Mouse (Mus musculus): Measurements from ENCODE around the gene Slc39a10. TPM values are rescaled to one million over a fixed set of nuclear protein-coding genes. Genes with fewer than 3 reads are reported as not detected.

Gene Slc39a10
- 68.3 and 82.6 TPM in 2 replicates for polyA plus RNA-seq (2012; rRNA removed)

- DNase-seq (ENCODE audit: extremely low spot score in 1 of 2, low spot score in 1 of 2), result no peak
Observed at GRCm38 (mm10) chr1:46892752-46893151, at the start of gene Slc39a10. Gene Slc39a10 (minus strand): TSS chr1:46892852.

GRCm38 (mm10) chr1:46939295-46939694 is 46.6 kb upstream of the Slc39a10 start:
- DNase-seq (ENCODE audit: extremely low spot score in 1 of 2, low spot score in 1 of 2), result no peak

GRCm38 (mm10) chr1:46937641-46938040 is 45.0 kb upstream of the Slc39a10 start:
- DNase-seq (ENCODE audit: extremely low spot score in 1 of 2, low spot score in 1 of 2), result peak; percentile 70 to 77

- DNase-seq (ENCODE audit: extremely low spot score in 1 of 2, low spot score in 1 of 2), result no peak
Observed at GRCm38 (mm10) chr1:46927104-46927503, 34.5 kb upstream of the Slc39a10 start.

- no peak for DNase-seq (ENCODE audit: extremely low spot score in 1 of 2, low spot score in 1 of 2)
Observed at GRCm38 (mm10) chr1:46926239-46926638, 33.6 kb upstream of the Slc39a10 start.

GRCm38 (mm10) chr1:46924992-46925391 is 32.3 kb upstream of the Slc39a10 start:
- no peak for DNase-seq (ENCODE audit: extremely low spot score in 1 of 2, low spot score in 1 of 2)

- DNase-seq (ENCODE audit: extremely low spot score in 1 of 2, low spot score in 1 of 2), result no peak
Observed at GRCm38 (mm10) chr1:46922904-46923303, 30.3 kb upstream of the Slc39a10 start.

- DNase-seq (ENCODE audit: extremely low spot score in 1 of 2, low spot score in 1 of 2), result no peak
Observed at GRCm38 (mm10) chr1:46921630-46922029, 29.0 kb upstream of the Slc39a10 start.

GRCm38 (mm10) chr1:46916237-46916636 is 23.6 kb upstream of the Slc39a10 start:
- DNase-seq (ENCODE audit: extremely low spot score in 1 of 2, low spot score in 1 of 2), result no peak

- DNase-seq (ENCODE audit: extremely low spot score in 1 of 2, low spot score in 1 of 2), result no peak
Observed at GRCm38 (mm10) chr1:46914349-46914748, 21.7 kb upstream of the Slc39a10 start.

GRCm38 (mm10) chr1:46912506-46913156 is 20.0 kb upstream of the Slc39a10 start:
- DNase-seq (ENCODE audit: extremely low spot score in 1 of 2, low spot score in 1 of 2), result no peak

GRCm38 (mm10) chr1:46910154-46910553 is 17.5 kb upstream of the Slc39a10 start:
- no peak for DNase-seq (ENCODE audit: extremely low spot score in 1 of 2, low spot score in 1 of 2)

- no peak for DNase-seq (ENCODE audit: extremely low spot score in 1 of 2, low spot score in 1 of 2)
Observed at GRCm38 (mm10) chr1:46905706-46906105, 13.1 kb upstream of the Slc39a10 start.

- no peak for DNase-seq (ENCODE audit: extremely low spot score in 1 of 2, low spot score in 1 of 2)
Observed at GRCm38 (mm10) chr1:46902102-46902683, 9.5 kb upstream of the Slc39a10 start.

GRCm38 (mm10) chr1:46894281-46894842 is 1.7 kb upstream of the Slc39a10 start:
- DNase-seq (ENCODE audit: extremely low spot score in 1 of 2, low spot score in 1 of 2), result no peak

GRCm38 (mm10) chr1:46888726-46889125 is 3.9 kb downstream of the Slc39a10 start:
- no peak for DNase-seq (ENCODE audit: extremely low spot score in 1 of 2, low spot score in 1 of 2)

- DNase-seq (ENCODE audit: extremely low spot score in 1 of 2, low spot score in 1 of 2), result no peak
Observed at GRCm38 (mm10) chr1:46888324-46888723, 4.3 kb downstream of the Slc39a10 start.

- no peak for DNase-seq (ENCODE audit: extremely low spot score in 1 of 2, low spot score in 1 of 2)
Observed at GRCm38 (mm10) chr1:46887908-46888307, 4.7 kb downstream of the Slc39a10 start.

- DNase-seq (ENCODE audit: extremely low spot score in 1 of 2, low spot score in 1 of 2), result no peak
Observed at GRCm38 (mm10) chr1:46886091-46886490, 6.6 kb downstream of the Slc39a10 start.

- DNase-seq (ENCODE audit: extremely low spot score in 1 of 2, low spot score in 1 of 2), result no peak
Observed at GRCm38 (mm10) chr1:46885231-46885630, 7.4 kb downstream of the Slc39a10 start.

- DNase-seq (ENCODE audit: extremely low spot score in 1 of 2, low spot score in 1 of 2), result no peak
Observed at GRCm38 (mm10) chr1:46879951-46880350, 12.7 kb downstream of the Slc39a10 start.

- no peak for DNase-seq (ENCODE audit: extremely low spot score in 1 of 2, low spot score in 1 of 2)
Observed at GRCm38 (mm10) chr1:46873770-46874169, 18.9 kb downstream of the Slc39a10 start.

Measured in frontal cortex, adult 2 months (tissue).